Mouse (Mus musculus): ENCODE measurements around the gene Trub1.

DNA sequence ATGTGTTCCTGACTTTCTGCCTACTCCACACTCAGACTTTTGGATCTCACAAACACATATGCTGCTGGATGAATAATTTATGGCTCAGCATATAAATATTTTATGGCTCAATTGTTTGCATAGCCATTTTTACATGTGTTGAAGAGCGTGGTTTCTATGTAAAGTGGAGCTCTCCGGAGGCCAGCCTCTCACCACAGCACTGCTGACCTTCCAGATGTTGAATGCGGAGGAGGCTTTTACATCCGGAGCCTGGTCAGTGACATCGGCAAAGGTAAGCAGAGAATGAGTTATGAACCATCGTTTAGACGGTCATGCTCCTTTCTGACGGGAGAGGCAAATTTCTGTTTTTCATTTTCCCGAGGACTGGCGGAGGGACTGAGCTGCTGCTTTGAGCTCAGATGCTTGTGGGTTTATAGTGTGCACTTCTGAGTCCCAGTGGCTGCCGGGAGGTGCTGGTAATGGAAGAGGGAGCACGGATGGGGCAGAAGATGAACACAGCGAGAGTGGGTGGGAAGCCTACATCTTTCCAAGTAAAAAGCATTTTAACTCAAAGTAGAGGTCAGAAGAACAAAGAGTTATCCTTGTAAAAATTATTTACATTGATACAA is 34.4 kb downstream of the Trub1 start:
- TF ChIP-seq CTCF (IDR thresholded peaks at IDR 0.05; ENCODE audit: low read depth, low read length) (no peak), POLR2A (IDR thresholded peaks at IDR 0.05; ENCODE audit: extremely low read depth, insufficient read depth, low read length) (no peak)
